Mouse (Mus musculus): Measurements from ENCODE around the gene Rgs7bp. TPM values are rescaled to one million over a fixed set of nuclear protein-coding genes. Genes with fewer than 3 reads are reported as not detected.

The Rgs7bp gene
- polyA plus RNA-seq, 1 experiment: under 0.01 TPM

GRCm38 (mm10) chr13:105089276-105089675 is 34.5 kb upstream of the Rgs7bp start:
- no peak for TF ChIP-seq POLR2A (IDR thresholded peaks at IDR 0.05; ENCODE audit: insufficient read length, low read depth)
- no peak for TF ChIP-seq MYOG (IDR thresholded peaks at IDR 0.05; ENCODE audit: control insufficient read depth in 1 of 3, insufficient read depth in 1 of 3, insufficient read length in 2 of 3, low read depth in 2 of 3)
- TF ChIP-seq POLR2AphosphoS2 (IDR thresholded peaks at IDR 0.05; ENCODE audit: insufficient read length, low read depth): no peak
- TF ChIP-seq TCF3 (IDR thresholded peaks at IDR 0.05; ENCODE audit: insufficient read length, low read depth): no peak
- TF ChIP-seq MAX (IDR thresholded peaks at IDR 0.05; ENCODE audit: low read depth): no peak
- TF ChIP-seq USF1 (IDR thresholded peaks at IDR 0.05; ENCODE audit: low read depth): no peak
- no peak for TF ChIP-seq MYOD1 (IDR thresholded peaks at IDR 0.05; ENCODE audit: control insufficient read depth in 1 of 3, insufficient read length in 2 of 3, low read depth in 2 of 3)
- no peak for TF ChIP-seq CEBPB (IDR thresholded peaks at IDR 0.05; ENCODE audit: insufficient read depth, poor library complexity, severe bottlenecking)
- TF ChIP-seq E2F4 (IDR thresholded peaks at IDR 0.05; ENCODE audit: insufficient read depth): no peak
- TF ChIP-seq REST (IDR thresholded peaks at IDR 0.05; ENCODE audit: insufficient read depth, insufficient read length): no peak
- Histone ChIP-seq H3K4me3 (no peak overlapping the region), H3K36me3 (ENCODE audit: control insufficient read depth, insufficient read depth) (no peaks in the 10 kb centered on the region), H3K27me3 (ENCODE audit: control insufficient read depth, insufficient read depth, insufficient read length) (no peaks in the 10 kb centered on the region), H3ac (ENCODE audit: control insufficient read depth, insufficient read length) (no peak overlapping the region), H3K4me2 (ENCODE audit: low read depth) (no peak overlapping the region), H3K79me2 (ENCODE audit: control insufficient read depth, insufficient read depth) (no peaks in the 10 kb centered on the region)

GRCm38 (mm10) chr13:105081862-105082261 is 27.1 kb upstream of the Rgs7bp start, which contains the start of gene 4933425L06Rik:
Gene 4933425L06Rik, plus strand, starts transcription at chr13:105082122.
- no peak for TF ChIP-seq E2F4 (IDR thresholded peaks at IDR 0.05; ENCODE audit: insufficient read depth)
- no peaks in the 10 kb centered on the region for H3K27me3 ChIP-seq (ENCODE audit: control insufficient read depth, insufficient read depth, insufficient read length)
- H3K79me2 ChIP-seq (ENCODE audit: control insufficient read depth, insufficient read depth): no peaks in the 10 kb centered on the region
- no peak within 1 kb of the TSS for H3K4me3 ChIP-seq
- H3K36me3 ChIP-seq (ENCODE audit: control insufficient read depth, insufficient read depth): no peaks in the 10 kb centered on the region
- H3ac ChIP-seq (ENCODE audit: control insufficient read depth, insufficient read length): no peak within 1 kb of the TSS
- no peak within 1 kb of the TSS for H3K4me2 ChIP-seq (ENCODE audit: low read depth)

- Histone ChIP-seq H3K4me2 (ENCODE audit: low read depth) (no peak overlapping the region), H3K36me3 (ENCODE audit: control insufficient read depth, insufficient read depth) (no peaks in the 10 kb centered on the region), H3K79me2 (ENCODE audit: control insufficient read depth, insufficient read depth) (no peaks in the 10 kb centered on the region), H3K4me3 (no peak overlapping the region), H3ac (ENCODE audit: control insufficient read depth, insufficient read length) (no peak overlapping the region), H3K27me3 (ENCODE audit: control insufficient read depth, insufficient read depth, insufficient read length) (no peaks in the 10 kb centered on the region)
- no peak for TF ChIP-seq POLR2AphosphoS2 (IDR thresholded peaks at IDR 0.05; ENCODE audit: insufficient read length, low read depth)
- TF ChIP-seq SRF (IDR thresholded peaks at IDR 0.05; ENCODE audit: control insufficient read depth, insufficient read length, low read depth): no peak
- TF ChIP-seq CEBPB (IDR thresholded peaks at IDR 0.05; ENCODE audit: insufficient read depth, poor library complexity, severe bottlenecking): no peak
- TF ChIP-seq REST (IDR thresholded peaks at IDR 0.05; ENCODE audit: insufficient read depth, insufficient read length): no peak
- no peak for TF ChIP-seq USF1 (IDR thresholded peaks at IDR 0.05; ENCODE audit: low read depth)
- TF ChIP-seq TCF12 (IDR thresholded peaks at IDR 0.05; ENCODE audit: insufficient read depth, poor library complexity, severe bottlenecking): no peak
- no peak for TF ChIP-seq POLR2A (IDR thresholded peaks at IDR 0.05; ENCODE audit: insufficient read length, low read depth)
- no peak for TF ChIP-seq MYOG (IDR thresholded peaks at IDR 0.05; ENCODE audit: control insufficient read depth in 1 of 3, insufficient read depth in 1 of 3, insufficient read length in 2 of 3, low read depth in 2 of 3)
- TF ChIP-seq MYOD1 (IDR thresholded peaks at IDR 0.05; ENCODE audit: control insufficient read depth in 1 of 3, insufficient read length in 2 of 3, low read depth in 2 of 3): no peak
- no peak for TF ChIP-seq MAX (IDR thresholded peaks at IDR 0.05; ENCODE audit: low read depth)
- TF ChIP-seq TCF3 (IDR thresholded peaks at IDR 0.05; ENCODE audit: insufficient read length, low read depth): no peak
- TF ChIP-seq E2F4 (IDR thresholded peaks at IDR 0.05; ENCODE audit: insufficient read depth): no peak
These were observed 12.4 kb upstream of the Rgs7bp start for GRCm38 (mm10) chr13:105066890-105067845.

DNA sequence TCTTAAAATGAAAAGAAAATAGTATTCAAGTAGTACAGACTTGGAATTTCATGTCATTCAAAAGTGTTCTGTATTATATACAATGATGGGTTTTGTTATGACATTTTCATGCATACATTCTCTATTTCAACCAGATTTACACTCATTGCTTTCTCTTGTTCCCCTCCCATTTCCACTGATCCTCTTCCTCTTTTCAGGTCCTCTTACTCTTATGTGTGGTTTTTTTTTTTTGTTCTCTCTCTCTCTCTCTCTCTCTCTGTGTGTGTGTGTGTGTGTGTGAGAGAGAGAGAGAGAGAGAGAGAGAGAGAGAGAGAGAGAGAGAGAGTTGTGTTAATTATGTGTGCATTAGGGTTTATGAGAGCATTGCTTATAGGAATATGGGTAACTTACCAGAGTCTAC is 11.4 kb upstream of the Rgs7bp start:
- H3K4me2 ChIP-seq (ENCODE audit: low read depth): no peak overlapping the region
- H3K4me3 ChIP-seq: no peak overlapping the region
- no peak for TF ChIP-seq POLR2A (IDR thresholded peaks at IDR 0.05; ENCODE audit: insufficient read length, low read depth)
- TF ChIP-seq SRF (IDR thresholded peaks at IDR 0.05; ENCODE audit: control insufficient read depth, insufficient read length, low read depth): no peak
- no peak for TF ChIP-seq REST (IDR thresholded peaks at IDR 0.05; ENCODE audit: insufficient read depth, insufficient read length)
- no peak for TF ChIP-seq USF1 (IDR thresholded peaks at IDR 0.05; ENCODE audit: low read depth)
- TF ChIP-seq CEBPB (IDR thresholded peaks at IDR 0.05; ENCODE audit: insufficient read depth, poor library complexity, severe bottlenecking): no peak
- no peak for TF ChIP-seq MYOD1 (IDR thresholded peaks at IDR 0.05; ENCODE audit: control insufficient read depth in 1 of 3, insufficient read length in 2 of 3, low read depth in 2 of 3)
- TF ChIP-seq E2F4 (IDR thresholded peaks at IDR 0.05; ENCODE audit: insufficient read depth): no peak
- TF ChIP-seq MYOG (IDR thresholded peaks at IDR 0.05; ENCODE audit: control insufficient read depth in 1 of 3, insufficient read depth in 1 of 3, insufficient read length in 2 of 3, low read depth in 2 of 3): no peak
- TF ChIP-seq TCF12 (IDR thresholded peaks at IDR 0.05; ENCODE audit: insufficient read depth, poor library complexity, severe bottlenecking): no peak
- no peak for TF ChIP-seq TCF3 (IDR thresholded peaks at IDR 0.05; ENCODE audit: insufficient read length, low read depth)
- TF ChIP-seq MAX (IDR thresholded peaks at IDR 0.05; ENCODE audit: low read depth): no peak
- no peak for TF ChIP-seq POLR2AphosphoS2 (IDR thresholded peaks at IDR 0.05; ENCODE audit: insufficient read length, low read depth)
- H3ac ChIP-seq (ENCODE audit: control insufficient read depth, insufficient read length): no peak overlapping the region
- no peaks in the 10 kb centered on the region for H3K36me3 ChIP-seq (ENCODE audit: control insufficient read depth, insufficient read depth)
- H3K27me3 ChIP-seq (ENCODE audit: control insufficient read depth, insufficient read depth, insufficient read length): no peaks in the 10 kb centered on the region
- no peaks in the 10 kb centered on the region for H3K79me2 ChIP-seq (ENCODE audit: control insufficient read depth, insufficient read depth)
